Mouse (Mus musculus) naive thymus-derived CD4-positive, alpha-beta T cell, adult 2 months (primary cell): Measurements from ENCODE around the gene Ddx6.

Experiments
- DNase-seq: peaks from one replicate; pipeline ENCODE4 v3.0.0-alpha.2; 2011; ENCODE audit warnings: low read depth

Gene Ddx6

GRCm38 (mm10) chr9:44643103-44643502 is 38.4 kb downstream of the Ddx6 start:
- no peak for DNase-seq

- no peak for DNase-seq
These were observed 39.5 kb downstream of the Ddx6 start for GRCm38 (mm10) chr9:44644186-44644585.

DNA sequence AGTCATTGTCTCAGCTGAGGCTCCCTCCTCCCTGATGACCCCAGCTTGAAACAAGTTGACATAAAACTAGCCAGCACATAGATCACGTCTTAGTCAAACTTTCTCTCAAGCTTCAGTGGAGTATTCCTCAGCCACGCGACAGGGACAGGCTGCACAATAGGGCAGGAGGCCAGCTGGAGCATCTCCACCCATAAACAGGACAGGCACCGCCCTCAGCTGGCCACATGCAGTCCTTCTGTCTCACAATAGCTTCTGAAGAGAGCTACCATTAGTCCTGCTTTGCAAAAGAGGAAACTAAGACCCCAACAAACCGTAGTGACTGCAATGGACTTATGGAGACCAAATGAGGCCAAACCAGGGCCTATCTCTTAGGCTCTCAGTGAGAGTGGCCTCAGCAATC is 40.8 kb downstream of the Ddx6 start:
- DNase-seq = no peak

DNA sequence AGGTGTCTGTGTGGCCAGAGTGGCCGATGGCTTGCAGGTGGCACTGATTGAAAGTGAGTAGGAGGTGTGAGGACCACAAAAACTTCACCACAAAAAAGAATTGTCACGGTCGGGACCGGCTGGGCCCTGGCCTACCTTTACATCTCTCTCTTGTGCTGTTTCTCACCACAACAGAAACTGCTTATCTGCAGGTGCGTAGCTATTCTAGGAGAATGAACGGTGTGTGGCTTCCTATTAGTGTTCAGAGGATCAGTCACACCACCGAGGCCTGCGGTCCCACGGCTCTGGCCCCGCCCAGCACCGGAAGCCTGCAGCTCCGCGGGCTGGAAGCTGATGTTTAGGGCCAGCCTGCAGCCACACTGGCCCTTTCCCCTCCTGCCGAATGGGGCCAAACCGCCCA is 41.2 kb downstream of the Ddx6 start:
- DNase-seq = peak; percentile 81

DNA sequence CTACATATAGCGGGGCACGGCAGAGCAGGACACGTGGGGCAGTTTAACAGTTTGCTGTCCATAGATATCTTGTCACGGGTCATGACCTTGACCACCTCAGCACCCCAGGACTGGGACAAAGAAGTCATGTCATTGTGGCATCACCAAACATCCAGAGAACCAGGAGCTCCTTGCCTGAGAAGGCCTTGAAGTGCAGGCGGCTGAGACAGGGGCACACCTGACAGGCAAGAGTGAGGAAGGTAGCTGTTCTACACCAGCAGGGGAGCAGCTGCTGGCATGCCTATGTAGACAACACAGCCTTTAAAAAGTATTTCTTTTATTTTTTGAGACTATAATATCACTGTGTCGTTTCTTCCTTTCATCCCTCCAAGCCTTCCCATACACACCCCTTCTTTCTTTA is 41.7 kb downstream of the Ddx6 start:
- peak; percentile 60 for DNase-seq

DNA sequence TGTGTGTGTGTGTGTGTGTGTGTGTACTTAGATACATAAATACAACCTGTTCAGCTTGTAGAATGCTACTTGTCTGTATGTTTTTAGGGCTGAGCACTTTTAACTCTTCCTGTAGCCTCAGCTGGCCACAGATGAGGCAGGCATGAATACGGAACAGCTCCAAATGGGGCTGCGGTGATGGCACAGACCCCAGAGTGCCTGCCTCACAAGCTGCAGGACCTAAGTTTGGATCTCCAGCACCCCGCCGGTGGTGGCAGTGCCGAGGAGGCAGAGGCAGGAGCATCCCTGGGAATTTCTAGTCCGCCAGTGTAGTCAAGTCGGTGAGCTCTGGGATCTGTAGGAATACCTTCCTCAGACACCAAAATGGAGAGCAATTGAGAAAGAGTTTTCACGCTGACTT is 42.3 kb downstream of the Ddx6 start:
- no peak for DNase-seq

- DNase-seq = no peak
These were observed 43.0 kb downstream of the Ddx6 start for GRCm38 (mm10) chr9:44647656-44648055.

GRCm38 (mm10) chr9:44648881-44649281 is 44.2 kb downstream of the Ddx6 start:
- peak; percentile 52 for DNase-seq

- DNase-seq = peak; percentile 82
These were observed 47.3 kb downstream of the Ddx6 start for GRCm38 (mm10) chr9:44652027-44652426.

GRCm38 (mm10) chr9:44653896-44654295 is 49.2 kb downstream of the Ddx6 start:
- DNase-seq = no peak

DNA sequence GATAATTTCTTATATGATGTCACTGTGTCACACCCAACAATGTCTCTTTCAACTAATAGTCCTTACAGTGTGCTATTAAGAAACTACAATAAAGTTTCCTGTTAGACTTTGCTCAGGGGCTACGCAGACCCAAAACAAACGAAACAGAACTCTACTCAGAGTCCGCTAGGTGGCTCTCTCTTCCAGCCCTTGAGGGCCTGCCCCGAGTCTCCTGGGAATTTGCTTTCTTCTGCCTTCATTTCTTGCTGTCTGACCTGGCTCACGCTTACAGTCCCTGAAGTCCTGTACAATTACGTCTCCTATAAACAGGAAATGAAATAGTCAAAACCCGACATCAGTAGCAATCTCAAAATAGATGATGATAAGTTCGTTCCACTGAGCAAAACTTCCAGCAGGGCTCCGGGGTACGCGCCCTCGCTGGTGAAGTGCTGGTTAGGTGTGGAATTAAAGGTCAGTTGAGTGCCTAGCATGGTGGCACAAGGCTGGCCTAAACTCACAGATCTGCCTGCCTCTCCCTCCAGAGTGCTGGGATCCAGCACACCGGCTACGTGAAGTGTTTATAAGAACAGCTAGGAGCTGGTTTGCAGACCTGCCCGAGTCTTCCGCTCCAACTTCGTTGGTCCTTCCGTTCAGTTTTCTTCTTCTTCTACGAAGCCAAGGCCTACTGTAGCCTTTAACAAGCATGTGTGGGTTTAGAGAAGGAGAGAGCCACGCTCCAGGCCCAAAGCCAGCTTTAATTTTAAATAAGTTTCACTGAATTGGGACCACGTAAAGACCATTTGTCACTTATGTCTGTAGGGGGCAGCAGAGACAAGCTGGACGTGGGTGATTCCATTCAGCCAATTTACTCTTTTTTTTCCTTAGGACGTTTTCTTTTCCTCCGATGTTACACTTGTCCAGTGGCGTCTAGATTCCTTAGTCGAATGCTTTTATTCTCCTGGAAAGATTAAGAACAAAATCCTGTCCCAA is 50.7 kb downstream of the Ddx6 start:
- DNase-seq = peak; percentile 79

- no peak for DNase-seq
These were observed 59.0 kb downstream of the Ddx6 start for GRCm38 (mm10) chr9:44663706-44664105.

DNA sequence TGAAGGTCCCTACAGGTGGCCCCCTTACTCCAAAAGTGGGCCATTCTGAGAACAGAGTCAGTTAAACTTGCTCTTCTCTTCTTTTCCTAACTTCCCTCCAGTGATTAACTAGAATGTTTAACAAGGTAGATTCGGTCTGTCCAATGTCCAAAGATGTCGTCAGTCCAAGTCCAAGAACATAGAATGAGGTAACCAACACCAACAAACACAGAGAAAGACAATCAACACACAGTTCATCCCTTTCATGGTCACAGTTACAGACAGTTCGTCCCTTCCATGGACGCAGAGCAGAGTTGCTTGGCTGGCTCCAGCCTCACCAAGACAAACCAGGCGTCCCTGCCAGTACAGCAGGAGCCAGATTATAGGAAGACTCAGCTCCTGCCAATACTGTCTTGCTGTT is 66.7 kb downstream of the Ddx6 start:
- no peak for DNase-seq

- no peak for DNase-seq
These were observed 67.7 kb downstream of the Ddx6 start for GRCm38 (mm10) chr9:44672291-44672865.

DNA sequence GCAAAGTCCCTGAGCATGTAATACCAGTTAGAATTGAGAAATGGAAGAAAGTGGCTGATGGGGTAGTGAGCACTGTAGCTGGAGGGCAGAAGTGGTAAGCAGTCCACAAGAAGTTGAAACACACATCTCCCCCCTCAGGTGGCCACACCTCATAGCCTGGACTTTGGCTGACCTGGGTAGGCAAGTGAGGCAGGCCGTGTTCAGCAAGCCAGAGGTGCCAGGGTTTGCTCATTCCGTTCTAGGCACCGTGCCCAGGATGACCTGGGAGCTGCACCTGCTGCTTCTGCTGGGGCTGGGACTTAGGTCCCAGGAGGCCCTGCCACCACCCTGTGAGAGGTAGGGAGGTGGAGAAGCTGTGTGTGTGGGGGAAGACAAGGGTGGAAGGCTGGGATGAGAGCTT is 68.3 kb downstream of the Ddx6 start, which contains the start of gene Treh:
Gene Treh, plus strand, starts transcription at position 229 of the 400 bp plus-strand sequence.
- DNase-seq = no peak

DNA sequence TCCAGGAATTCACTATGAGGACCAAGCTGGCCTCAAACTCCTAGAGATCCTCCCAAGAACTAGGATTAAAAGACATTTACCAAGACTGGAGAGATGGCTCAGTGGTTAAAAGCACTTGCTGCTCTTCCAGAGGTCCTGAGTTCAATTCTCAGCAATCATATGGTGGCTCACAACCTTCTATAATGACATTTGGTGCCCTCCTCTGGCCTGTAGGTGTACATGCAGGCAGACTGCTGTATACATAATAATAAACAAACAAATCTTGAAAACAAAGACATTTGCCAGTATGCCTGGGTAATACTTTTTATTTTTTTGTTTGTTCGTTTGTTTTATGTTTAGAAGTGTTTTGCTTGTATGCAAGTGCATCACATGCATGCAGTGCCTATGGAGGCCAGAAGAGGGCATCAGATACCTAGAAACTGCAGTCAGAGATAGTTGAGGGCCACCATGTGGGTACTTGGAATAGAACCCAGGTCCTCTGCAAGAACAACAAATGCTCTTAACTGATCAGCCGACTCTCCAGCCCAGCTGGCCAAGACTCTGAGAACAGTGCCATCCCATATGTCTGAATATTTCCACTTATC is 73.7 kb downstream of the Ddx6 start:
- peak; percentile 49 for DNase-seq

DNA sequence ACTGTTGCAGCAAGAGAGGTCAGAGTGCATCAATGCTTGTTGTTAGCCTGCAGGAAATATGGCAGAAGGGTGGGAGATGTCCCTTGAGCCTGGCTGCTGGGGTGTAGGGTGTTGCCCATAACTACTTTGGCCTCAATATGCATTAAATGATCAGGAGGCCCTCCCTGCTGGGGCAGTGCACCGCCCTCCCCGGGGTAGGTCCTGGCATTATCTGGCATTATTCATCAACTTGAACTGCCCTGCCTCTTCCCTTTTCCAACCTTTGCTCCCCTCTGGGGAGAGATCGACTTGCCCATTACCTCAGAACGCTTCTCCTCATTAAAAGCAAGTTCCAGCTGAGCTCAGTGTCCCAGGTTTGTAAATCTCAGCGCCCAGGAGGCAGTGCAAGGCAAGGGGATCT is 74.9 kb downstream of the Ddx6 start:
- no peak for DNase-seq

- DNase-seq = no peak
These were observed 78.4 kb downstream of the Ddx6 start for GRCm38 (mm10) chr9:44683046-44683445.

DNA sequence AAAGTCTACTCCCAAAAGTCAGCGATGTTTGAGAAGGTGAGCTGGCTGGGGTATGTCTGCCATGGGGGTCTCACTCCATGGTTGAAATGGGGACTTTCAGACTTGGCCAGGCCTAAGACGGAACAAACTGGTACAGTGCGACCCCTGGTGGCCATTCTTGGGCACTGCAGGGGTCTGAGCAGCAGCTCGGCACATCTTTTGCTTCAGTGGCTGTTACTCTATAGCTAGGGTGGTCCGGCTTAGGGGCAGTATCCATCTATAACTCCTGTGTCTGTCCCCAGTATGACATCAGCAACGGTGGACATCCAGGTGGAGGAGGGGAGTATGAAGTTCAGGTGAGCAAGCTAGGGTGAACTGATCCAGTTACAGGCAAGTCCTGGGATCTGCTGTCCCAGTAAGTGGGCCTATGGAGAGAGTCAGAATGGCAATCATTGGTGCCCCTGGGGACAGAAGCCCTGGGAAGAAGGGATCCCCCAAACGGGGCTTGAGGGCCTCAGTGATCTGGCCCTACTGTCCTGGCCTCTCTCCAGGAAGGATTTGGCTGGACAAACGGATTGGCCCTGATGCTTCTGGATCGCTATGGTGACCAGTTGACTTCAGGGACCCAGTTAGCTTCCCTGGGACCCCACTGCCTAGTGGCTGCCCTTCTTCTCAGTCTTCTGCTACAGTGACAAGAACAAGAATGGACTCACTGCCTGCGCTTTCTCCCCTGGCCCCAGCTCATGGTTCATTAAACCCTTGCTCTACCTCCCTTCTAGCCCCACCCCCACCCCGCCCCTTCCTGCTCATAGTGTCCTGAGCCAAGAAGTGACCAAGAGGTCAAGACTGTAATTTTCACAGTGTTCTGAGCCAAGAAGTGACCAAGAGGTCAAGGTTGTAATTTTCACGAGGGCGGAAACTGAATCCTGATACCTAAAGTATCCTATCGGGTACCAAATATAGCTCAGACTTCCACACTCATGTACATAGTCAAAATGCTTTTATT is 80.9 kb downstream of the Ddx6 start:
- peak; percentile 85 for DNase-seq

DNA sequence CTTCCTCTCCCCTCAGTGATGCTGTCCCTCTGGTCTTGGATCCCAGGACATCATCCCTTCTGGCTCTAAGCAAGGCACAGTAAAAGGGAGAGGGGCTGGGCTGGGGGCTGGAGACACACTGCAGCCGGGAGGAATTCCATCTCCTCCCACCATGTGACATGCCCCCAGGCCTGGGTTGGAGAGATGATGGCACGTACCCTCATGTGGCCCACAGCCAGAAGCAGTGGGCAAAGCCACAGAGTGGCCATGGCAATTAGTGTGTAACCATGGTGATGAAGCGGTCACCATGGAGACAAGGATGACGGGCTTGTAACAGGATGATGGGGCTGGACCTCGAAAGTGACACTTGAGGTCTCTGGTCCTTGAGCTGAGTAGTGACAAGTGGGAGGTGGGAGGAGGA is 81.9 kb downstream of the Ddx6 start:
- no peak for DNase-seq

DNA sequence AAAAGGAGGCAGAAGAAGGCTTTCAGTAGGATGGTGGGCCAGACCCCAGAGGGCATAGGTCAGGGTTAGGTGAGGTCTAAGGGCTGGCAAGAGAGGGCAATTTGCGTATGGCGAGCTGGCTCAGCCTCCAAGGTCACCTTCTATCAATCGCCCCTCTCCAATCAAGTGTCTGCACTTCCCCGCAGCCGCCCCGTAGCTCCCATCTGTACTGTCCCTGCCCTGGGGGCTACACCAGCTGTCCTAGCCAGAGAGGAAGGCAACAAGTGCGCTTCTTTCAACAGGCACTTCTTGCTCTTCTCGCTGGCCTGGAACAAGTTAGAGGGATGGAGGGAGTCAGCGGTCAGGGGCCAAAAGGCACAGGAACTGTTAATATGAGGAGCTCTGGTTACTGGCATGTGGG is 83.3 kb downstream of the Ddx6 start:
- no peak for DNase-seq
